Mouse (Mus musculus): ENCODE measurements around the gene Galnt15. TPM values are rescaled to one million over a fixed set of nuclear protein-coding genes. Genes with fewer than 3 reads are reported as not detected.

Galnt15 gene
- polyA plus RNA-seq, 1 experiment from 2014 or later = 0.73 TPM

DNA sequence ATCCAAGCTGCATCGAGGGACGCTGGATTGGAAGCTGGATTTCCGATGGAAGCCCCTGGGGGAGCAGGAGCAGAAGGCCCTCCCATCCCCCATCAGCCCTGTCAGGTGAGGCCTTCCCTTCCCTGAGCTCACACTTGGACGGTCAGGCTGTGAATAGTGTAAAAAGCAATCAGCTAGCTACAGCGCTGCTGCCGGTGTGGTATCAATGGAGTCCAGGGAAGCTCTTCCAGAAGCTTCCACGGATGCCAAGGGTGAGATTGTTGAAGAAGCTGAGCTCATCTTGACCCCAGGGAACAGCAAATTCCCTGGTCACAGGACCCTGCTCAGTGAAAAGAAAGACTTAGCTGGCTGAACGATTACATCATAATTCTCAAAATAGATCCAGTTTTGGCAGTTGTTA, 17.6 kb downstream of the Galnt15 start:
- H3K4me1 ChIP-seq (replicated peaks) = no peaks in the 10 kb centered on the region
- no peaks in the 10 kb centered on the region for H3K27me3 ChIP-seq
- WGBS = 72% methylated on average over 8 of the region's 8 CpGs
- H3K9ac ChIP-seq = no peak overlapping the region
- ATAC-seq (ENCODE audit: low FRiP score, low read depth) = no peak
- H3K27ac ChIP-seq (replicated peaks) = no peak overlapping the region
- no peak overlapping the region for H3K4me2 ChIP-seq
- no peaks in the 10 kb centered on the region for H3K36me3 ChIP-seq
- H3K4me3 ChIP-seq = no peak overlapping the region
- H3K9me3 ChIP-seq = no peaks in the 10 kb centered on the region

DNA sequence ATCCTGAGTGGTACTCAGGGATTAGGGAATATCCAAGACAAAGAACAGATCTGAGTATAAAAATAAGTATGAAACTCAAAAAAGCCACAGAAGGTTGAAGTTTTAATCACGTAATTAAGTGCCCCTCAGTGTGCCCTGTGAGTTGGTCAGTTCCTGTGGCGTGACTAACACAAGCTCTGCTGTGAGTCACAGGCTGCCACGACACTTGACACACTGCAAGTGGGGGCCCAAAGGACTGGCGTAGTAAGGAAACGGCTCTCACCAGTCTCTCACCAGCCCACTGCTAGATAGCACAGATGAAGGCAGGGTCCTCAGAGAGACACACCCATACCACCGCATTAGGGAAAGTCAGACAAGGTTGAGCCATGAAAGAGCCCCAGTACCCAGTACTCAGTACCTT, 21.4 kb downstream of the Galnt15 start:
- H3K4me2 ChIP-seq = no peak overlapping the region
- WGBS = 91% methylated on average over 6 of the region's 6 CpGs
- H3K27ac ChIP-seq (replicated peaks) = no peak overlapping the region
- H3K27me3 ChIP-seq = no peaks in the 10 kb centered on the region
- ATAC-seq (ENCODE audit: low FRiP score, low read depth) = no peak
- no peaks in the 10 kb centered on the region for H3K36me3 ChIP-seq
- no peaks in the 10 kb centered on the region for H3K4me1 ChIP-seq (replicated peaks)
- H3K4me3 ChIP-seq = no peak overlapping the region
- no peaks in the 10 kb centered on the region for H3K9me3 ChIP-seq
- H3K9ac ChIP-seq = no peak overlapping the region

DNA sequence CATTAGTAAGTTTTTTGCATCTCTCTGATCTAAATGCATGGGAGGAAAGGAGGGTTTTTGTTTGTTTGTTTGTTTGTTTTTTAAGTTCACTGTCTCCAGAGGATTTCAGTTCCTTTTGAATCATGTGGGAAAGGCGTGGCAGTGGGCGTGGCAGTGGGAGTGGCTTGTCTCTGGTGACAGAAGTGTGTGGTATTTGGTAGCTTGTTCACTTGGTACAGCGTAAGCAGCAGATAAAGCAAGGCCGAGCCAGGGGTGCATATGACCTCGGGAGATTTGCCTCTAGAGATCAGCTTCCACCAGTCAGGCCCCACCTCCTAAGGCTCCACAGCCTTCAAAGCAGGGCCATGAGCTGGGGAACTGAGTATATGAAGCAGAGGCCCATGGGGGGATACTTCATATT, 25.1 kb downstream of the Galnt15 start:
- Histone ChIP-seq H3K36me3 (no peaks in the 10 kb centered on the region), H3K9ac (no peak overlapping the region), H3K9me3 (no peaks in the 10 kb centered on the region), H3K4me3 (no peak overlapping the region), H3K4me1 (replicated peaks) (no peaks in the 10 kb centered on the region), H3K27me3 (no peaks in the 10 kb centered on the region), H3K27ac (replicated peaks) (no peak overlapping the region), H3K4me2 (no peak overlapping the region)
- 88% methylated on average over 5 of the region's 5 CpGs for WGBS
- ATAC-seq (ENCODE audit: low FRiP score, low read depth) = no peak

DNA sequence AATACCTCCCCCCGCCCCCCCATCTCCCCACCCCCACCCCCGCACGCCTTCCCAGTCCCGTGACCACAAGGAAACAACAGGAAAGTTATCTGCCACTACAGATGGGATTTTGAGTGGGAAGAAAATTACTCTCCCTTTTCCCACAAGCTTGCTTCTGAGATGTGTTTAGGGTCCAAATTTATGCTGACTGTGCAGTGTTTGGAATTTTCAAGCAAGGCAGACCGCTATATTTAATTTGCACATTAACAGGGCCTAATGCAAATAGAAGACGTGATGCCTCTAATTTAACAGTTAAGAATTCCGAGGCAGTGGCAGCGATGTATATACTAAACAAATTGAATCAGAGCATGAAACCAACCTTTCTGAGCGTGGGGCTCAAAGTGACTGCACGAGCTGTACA, 26.0 kb downstream of the Galnt15 start:
- 64% methylated on average over 10 of the region's 10 CpGs for WGBS
- H3K4me2 ChIP-seq = no peak overlapping the region
- H3K27ac ChIP-seq (replicated peaks) = no peak overlapping the region
- H3K4me3 ChIP-seq = no peak overlapping the region
- no peak overlapping the region for H3K9ac ChIP-seq
- no peaks in the 10 kb centered on the region for H3K36me3 ChIP-seq
- no peaks in the 10 kb centered on the region for H3K9me3 ChIP-seq
- no peaks in the 10 kb centered on the region for H3K4me1 ChIP-seq (replicated peaks)
- H3K27me3 ChIP-seq = no peaks in the 10 kb centered on the region
- no peak for ATAC-seq (ENCODE audit: low FRiP score, low read depth)

DNA sequence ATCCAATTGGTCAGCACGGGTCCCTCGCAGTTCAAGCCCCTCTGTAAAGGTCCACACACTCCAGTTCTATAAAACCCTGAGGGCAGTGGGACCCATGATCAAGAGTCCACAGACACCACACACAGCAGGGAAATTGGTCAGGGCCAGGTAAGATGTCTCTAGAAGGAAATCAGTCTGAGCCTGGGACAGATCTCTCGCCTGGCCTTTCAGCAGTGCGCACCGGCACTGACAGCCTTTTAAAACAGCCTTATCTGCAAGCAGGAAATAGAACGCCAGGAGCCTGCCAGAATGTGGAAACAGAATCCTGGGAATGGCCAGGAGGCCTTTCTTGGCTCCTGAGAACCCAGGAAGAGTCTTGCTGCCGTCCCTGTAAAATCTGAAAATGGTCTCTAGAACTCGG, 27.0 kb downstream of the Galnt15 start:
- ATAC-seq (ENCODE audit: low FRiP score, low read depth) = no peak
- Histone ChIP-seq H3K27ac (replicated peaks) (no peak overlapping the region), H3K36me3 (no peaks in the 10 kb centered on the region), H3K4me2 (no peak overlapping the region), H3K4me1 (replicated peaks) (no peaks in the 10 kb centered on the region), H3K4me3 (no peak overlapping the region), H3K27me3 (no peaks in the 10 kb centered on the region), H3K9ac (no peak overlapping the region), H3K9me3 (no peaks in the 10 kb centered on the region)
- 85% methylated on average over 8 of the region's 8 CpGs for WGBS

DNA sequence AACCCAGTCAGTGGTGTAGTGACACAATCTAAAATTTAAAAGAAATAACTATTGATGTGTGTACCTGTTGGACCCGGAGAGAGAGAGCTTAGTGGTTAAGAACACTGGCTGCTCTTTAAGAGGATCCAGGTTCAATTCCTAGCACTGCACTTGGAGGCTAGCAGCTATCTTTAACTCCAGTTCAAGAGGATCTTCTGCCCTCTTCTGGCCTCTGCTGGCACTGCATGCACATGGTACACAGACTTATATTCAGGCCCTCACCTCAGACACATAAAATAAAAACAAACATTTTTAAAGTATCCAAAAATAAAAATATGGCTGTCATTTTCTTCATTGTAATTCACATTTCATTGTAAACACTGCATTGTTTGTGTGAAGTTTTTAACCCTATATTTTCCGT, 27.9 kb downstream of the Galnt15 start:
- no peaks in the 10 kb centered on the region for H3K36me3 ChIP-seq
- H3K4me3 ChIP-seq = no peak overlapping the region
- no peaks in the 10 kb centered on the region for H3K27me3 ChIP-seq
- H3K9ac ChIP-seq = no peak overlapping the region
- no peak for ATAC-seq (ENCODE audit: low FRiP score, low read depth)
- H3K9me3 ChIP-seq = no peaks in the 10 kb centered on the region
- no peaks in the 10 kb centered on the region for H3K4me1 ChIP-seq (replicated peaks)
- WGBS = 98% methylated on average over 2 of the region's 2 CpGs
- no peak overlapping the region for H3K4me2 ChIP-seq
- H3K27ac ChIP-seq (replicated peaks) = no peak overlapping the region

DNA sequence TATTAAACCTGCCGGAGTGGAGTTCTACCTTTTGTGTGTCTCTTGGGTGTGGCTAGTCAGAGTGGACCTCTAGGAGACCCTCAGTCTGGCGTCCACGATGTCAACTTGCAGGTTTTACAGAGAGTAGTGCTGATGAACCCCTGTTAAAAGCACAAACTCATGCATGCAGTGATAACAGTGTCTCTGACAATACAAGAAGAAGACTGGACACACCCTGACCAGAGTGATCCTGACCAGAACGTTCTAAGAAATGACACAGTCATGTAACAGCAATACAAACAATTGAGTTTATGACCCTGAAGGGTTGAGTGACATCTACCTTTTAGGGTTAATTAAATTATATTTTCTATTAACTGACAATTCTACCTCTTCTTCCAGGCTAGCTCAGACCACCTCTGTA, 28.9 kb downstream of the Galnt15 start:
- H3K36me3 ChIP-seq = no peaks in the 10 kb centered on the region
- no peak overlapping the region for H3K4me3 ChIP-seq
- H3K4me2 ChIP-seq = no peak overlapping the region
- H3K27ac ChIP-seq (replicated peaks) = no peak overlapping the region
- no peaks in the 10 kb centered on the region for H3K4me1 ChIP-seq (replicated peaks)
- no peak overlapping the region for H3K9ac ChIP-seq
- ATAC-seq (ENCODE audit: low FRiP score, low read depth) = no peak
- H3K27me3 ChIP-seq = no peaks in the 10 kb centered on the region
- no peaks in the 10 kb centered on the region for H3K9me3 ChIP-seq
- WGBS = 91% methylated on average over 4 of the region's 4 CpGs

DNA sequence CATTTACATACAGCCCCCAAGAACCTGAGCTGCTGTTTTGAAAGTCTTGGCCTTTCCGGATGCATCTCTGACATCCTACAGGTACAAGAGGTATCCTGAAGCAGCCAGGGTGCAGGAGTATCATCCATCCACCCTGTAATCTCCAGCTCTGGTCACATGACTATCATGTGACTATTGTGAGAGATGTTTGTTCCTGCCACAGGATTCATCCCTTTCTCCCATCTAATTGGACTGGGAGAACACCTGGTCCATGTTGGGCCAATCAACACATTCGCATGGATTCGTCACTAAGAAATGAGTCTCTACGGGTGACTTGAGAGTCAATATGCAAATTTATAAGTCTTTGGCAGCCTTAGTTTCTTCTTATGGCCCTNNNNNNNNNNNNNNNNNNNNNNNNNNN, 32.6 kb downstream of the Galnt15 start:
- Histone ChIP-seq H3K36me3 (no peaks in the 10 kb centered on the region), H3K4me1 (replicated peaks) (no peaks in the 10 kb centered on the region), H3K27ac (replicated peaks) (no peak overlapping the region), H3K27me3 (no peaks in the 10 kb centered on the region), H3K9ac (no peak overlapping the region), H3K4me2 (no peak overlapping the region), H3K9me3 (no peaks in the 10 kb centered on the region), H3K4me3 (no peak overlapping the region)
- WGBS = 92% methylated on average over 4 of the region's 4 CpGs
- no peak for ATAC-seq (ENCODE audit: low FRiP score, low read depth)

DNA sequence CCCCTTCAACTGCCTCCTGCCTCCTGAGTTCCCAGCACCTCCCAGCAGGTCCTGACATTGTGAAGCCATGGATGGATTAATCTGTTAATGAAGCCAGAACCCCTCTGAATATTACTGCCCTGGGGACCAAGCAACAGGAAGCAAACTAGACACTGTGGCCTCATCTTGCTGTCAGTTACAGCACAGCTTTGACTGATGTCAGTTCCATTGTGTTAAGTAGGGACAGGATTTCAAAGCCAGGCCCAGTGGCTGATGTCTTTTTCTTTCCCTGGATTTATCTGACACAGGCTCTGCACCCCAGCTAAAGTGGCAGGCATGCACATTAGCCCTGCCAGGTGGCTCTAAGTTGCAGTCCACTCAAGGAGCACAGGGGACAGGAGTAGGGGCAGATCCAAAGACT, 44.0 kb downstream of the Galnt15 start:
- Histone ChIP-seq H3K9me3 (no peaks in the 10 kb centered on the region), H3K4me2 (no peak overlapping the region), H3K4me1 (replicated peaks) (no peaks in the 10 kb centered on the region), H3K9ac (no peak overlapping the region), H3K27ac (replicated peaks) (no peak overlapping the region), H3K4me3 (no peak overlapping the region), H3K36me3 (no peaks in the 10 kb centered on the region), H3K27me3 (no peaks in the 10 kb centered on the region)
- no peak for ATAC-seq (ENCODE audit: low FRiP score, low read depth)

DNA sequence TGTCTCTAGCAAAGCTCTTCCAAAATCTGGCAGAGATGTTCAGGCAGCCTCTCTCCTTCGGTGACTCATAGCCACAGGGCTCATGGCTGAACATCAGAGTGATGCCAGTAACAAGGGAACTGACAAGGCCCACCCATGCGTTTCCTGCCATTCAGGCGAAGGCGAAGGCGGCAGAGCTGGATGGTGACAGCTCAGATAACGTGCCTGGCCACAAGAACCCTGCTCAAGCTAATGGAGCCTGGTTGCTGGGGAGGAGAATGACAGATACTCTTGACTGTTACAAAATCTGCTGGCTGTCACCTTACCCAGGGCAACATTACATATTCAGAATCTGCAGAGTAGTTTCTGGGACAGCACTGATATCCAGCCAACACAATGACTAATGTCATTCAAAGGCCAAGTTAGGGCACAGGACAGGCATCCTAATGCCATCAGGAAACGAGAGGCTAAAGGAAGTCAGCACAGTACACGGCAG, 44.5 kb downstream of the Galnt15 start:
- ATAC-seq (ENCODE audit: low FRiP score, low read depth) = no peak
- Histone ChIP-seq H3K4me1 (replicated peaks) (no peaks in the 10 kb centered on the region), H3K27ac (replicated peaks) (no peak overlapping the region), H3K4me2 (no peak overlapping the region), H3K36me3 (no peaks in the 10 kb centered on the region), H3K27me3 (no peaks in the 10 kb centered on the region), H3K9ac (no peak overlapping the region), H3K9me3 (no peaks in the 10 kb centered on the region), H3K4me3 (no peak overlapping the region)
- 67% methylated on average over 8 of the region's 8 CpGs for WGBS

DNA sequence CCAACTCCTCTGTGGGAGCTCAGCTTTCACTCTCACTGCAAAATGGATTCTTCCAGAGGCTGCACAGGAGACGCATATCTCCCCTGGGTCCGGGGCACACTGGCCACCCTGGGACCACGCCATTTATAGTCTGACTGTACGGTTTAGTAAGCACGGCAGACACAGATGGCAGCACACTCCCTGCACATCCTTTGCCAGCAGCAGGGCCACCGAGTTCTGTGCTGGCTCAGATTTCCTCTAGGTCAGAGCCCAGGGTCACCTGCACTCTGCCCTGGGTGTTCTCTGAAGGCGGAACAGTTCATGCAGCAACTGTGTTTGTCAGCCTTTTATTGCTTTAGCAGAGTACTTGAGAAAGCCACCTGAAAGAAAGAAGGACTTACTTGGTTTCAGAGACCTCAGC, 45.1 kb downstream of the Galnt15 start:
- no peak for ATAC-seq (ENCODE audit: low FRiP score, low read depth)
- WGBS = 69% methylated on average over 7 of the region's 7 CpGs

DNA sequence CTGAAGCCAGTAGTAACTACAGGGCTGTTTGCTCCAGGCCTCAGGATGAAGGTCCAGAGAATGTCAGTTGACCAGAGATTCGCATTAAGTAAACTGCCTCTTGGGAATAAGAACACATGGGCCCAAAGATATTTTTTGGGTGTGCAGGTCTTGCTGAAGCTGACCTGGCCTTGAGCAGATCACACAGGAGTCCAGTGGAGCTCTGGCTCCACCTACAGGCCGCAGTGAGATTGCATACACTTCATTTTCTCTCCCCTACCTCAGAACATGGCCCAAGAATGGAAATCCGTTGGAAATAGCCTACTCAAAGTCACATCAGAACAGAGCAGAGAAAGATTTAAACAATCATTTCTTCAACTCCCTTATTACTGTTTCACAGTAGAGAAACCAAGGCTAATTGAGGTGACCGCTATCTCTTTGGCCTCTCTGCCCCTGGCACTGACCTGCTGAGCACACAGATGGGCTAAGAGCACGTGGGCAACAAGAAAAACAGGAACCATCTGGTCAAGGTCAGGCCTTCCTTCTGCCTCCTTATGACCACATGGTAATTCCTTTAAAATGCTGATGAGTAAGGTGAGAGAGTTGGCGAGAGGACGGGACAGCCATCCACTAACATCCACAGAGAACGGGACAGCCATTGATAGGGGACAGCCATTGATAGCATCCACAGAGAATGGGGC, 48.2 kb downstream of the Galnt15 start:
- Histone ChIP-seq H3K9me3 (no peaks in the 10 kb centered on the region), H3K9ac (no peak overlapping the region), H3K4me1 (replicated peaks) (no peaks in the 10 kb centered on the region), H3K4me2 (no peak overlapping the region), H3K36me3 (peaks cover 12% of the 10 kb centered on the region), H3K4me3 (no peak overlapping the region), H3K27me3 (no peaks in the 10 kb centered on the region), H3K27ac (replicated peaks) (no peak overlapping the region)
- 51% methylated on average over 8 of the region's 8 CpGs for WGBS
- ATAC-seq (ENCODE audit: low FRiP score, low read depth) = peak; percentile 79; the same call in 1 of the 2 replicates

More for the DNA sequence above, 45.1 kb downstream of the Galnt15 start:
- no peak overlapping the region for H3K9ac ChIP-seq
- no peak overlapping the region for H3K4me2 ChIP-seq
- H3K36me3 ChIP-seq = no peaks in the 10 kb centered on the region
- H3K4me1 ChIP-seq (replicated peaks) = no peaks in the 10 kb centered on the region
- H3K4me3 ChIP-seq = no peak overlapping the region
- H3K27ac ChIP-seq (replicated peaks) = no peak overlapping the region
- H3K9me3 ChIP-seq = no peaks in the 10 kb centered on the region
- H3K27me3 ChIP-seq = no peaks in the 10 kb centered on the region

DNA sequence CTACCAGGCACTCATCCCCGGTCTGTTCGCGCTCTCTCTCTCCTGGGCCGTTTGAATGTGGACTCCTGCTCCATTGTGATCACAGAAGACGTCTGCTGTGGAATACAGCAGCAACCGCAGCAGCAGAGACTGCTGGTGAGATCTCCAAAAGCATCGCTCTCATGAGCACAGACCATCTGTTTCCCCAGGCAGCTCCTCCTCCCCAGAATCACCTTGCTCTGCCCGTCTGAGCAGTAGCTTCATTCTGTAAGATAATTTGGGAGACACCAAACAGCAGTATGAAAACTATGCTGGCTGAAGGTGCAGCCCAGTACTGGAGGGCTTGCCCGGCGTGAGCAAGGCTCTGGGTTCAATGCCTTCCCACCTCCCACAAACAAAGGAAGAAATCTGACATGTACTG, 52.2 kb downstream of the Galnt15 start:
- Histone ChIP-seq H3K4me3 (no peak overlapping the region), H3K4me1 (replicated peaks) (peaks cover 9% of the 10 kb centered on the region), H3K9ac (no peak overlapping the region), H3K27ac (replicated peaks) (no peak overlapping the region), H3K4me2 (no peak overlapping the region), H3K27me3 (no peaks in the 10 kb centered on the region), H3K9me3 (no peaks in the 10 kb centered on the region), H3K36me3 (peaks cover 18% of the 10 kb centered on the region)
- ATAC-seq (ENCODE audit: low FRiP score, low read depth) = no peak
- 84% methylated on average over 10 of the region's 10 CpGs for WGBS
